Mouse (Mus musculus): Measurements from ENCODE around the gene Il16.

DNA sequence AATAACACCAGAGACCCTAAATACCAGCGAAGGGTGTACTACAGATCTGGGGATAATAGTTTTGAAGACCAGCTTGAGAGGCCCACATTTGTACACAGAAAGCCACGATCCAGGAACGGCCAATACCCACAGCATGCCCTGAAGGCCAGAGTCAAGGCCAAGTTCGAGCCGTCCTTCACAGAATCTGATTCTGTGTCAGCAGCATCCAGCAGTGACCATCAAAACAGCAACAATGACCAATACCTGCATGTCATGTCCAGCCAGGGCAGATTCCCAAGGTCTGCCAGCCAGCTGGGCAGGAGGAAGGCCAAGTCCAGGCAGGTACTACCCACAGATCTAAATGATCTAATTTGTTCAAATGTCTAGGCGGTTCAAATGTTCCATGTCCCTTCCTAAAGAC lies 122.9 kb downstream of the Il16 start:
- no peak for TF ChIP-seq GATA1 (IDR thresholded peaks at IDR 0.05; ENCODE audit: low read length)
- no peak for TF ChIP-seq TAL1 (IDR thresholded peaks at IDR 0.05; ENCODE audit: low read length)
